Mouse (Mus musculus): ENCODE results near the gene Mrc2. TPM values are rescaled to one million over a fixed set of nuclear protein-coding genes. Genes with fewer than 3 reads are reported as not detected.

The Mrc2 gene
- polyA plus RNA-seq, 1 experiment from 2014 or later, result 0.09 TPM

DNA sequence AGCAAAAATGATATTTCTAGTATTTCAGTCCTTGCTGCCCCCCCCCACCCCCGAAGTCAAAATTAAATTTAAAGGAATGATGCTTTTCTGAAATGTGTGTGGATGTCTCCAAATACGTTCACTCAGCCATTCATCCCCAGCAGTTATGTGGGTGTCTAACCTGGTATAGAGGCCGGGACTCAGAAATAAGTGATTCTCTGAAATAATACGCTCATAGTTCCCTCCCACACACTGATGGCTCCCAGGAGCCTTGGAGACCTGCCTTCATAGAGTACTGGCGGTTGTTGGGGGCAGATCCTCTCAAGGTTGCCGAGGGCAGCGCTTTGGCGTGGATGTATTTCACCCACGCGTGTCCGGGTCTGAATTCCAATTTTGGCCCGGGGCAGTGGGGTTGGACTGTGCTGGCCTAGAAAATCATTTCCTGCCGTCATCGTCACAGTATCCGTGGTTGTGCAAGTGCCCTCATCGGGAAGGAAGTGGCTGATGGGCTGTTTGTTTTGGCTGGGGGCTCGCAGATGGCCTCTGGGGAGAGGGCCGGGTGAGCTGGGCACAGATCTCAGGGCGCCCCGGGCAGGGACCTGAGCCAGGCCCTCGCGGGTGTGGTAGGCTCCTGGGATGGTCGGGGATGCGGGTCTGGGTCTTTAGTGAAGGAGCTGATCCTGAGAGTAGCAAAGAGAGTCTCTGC, 19.0 kb downstream of the Mrc2 start:
- ATAC-seq, result no peak
- CTCF ChIA-PET, result no interaction called here
- in situ Hi-C loops (cut with MboI; ENCODE audit: low pct_unique_long_range_greater_than_20kb), result no loop called here
- no peak for DNase-seq (ENCODE audit: low read depth, low spot score)
- TF ChIP-seq CTCF (IDR thresholded peaks at IDR 0.05), result no peak
- POLR2A ChIA-PET, result no interaction called here
- no peaks in the 10 kb centered on the region for H3K27me3 ChIP-seq

DNA sequence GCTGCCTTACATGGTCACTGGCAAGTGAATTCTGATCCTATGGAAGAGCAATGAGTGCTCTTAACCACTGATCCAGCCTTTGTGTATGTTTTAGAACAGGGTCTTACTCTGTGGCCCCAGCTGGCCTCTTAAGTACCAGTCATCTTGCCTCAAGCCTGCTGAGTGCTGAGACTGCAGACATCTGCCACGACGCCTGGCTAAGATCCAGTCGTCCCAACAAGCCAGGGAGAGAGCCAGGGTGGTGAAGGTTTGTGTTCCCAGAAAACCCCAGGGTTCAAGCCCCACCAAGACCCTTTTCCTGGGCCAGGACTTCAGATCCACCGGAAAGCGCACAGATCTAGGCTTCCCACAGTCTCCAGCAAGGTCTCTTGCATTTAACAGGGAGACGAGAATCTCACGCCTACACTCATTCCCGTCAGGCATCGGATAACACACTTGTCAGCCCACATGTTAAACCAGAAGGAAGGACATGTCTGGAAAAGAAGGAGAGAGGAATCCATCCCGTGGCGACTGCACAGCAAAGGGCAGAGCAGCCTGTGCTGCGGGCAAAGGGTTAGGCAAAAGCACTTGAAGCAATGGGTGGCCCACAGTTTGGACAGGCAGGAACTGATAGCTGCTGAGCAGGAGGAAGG, 20.0 kb downstream of the Mrc2 start:
- ATAC-seq (no peak), DNase-seq (ENCODE audit: low read depth, low spot score) (no peak)
- no peaks in the 10 kb centered on the region for H3K27me3 ChIP-seq
- POLR2A ChIA-PET, result interaction anchor here (0.7 kb wide), 1 partner anchor 131 kb away, joined by 3 read pairs; no protein-coding TSS in a partner anchor
- CTCF ChIA-PET, result interaction anchor here (1.2 kb wide), 1 partner anchor 9 kb away, joined by 3 read pairs; no protein-coding TSS in a partner anchor
- in situ Hi-C loops (cut with MboI; ENCODE audit: low pct_unique_long_range_greater_than_20kb), result no loop called here
- TF ChIP-seq CTCF (IDR thresholded peaks at IDR 0.05), result no peak

DNA sequence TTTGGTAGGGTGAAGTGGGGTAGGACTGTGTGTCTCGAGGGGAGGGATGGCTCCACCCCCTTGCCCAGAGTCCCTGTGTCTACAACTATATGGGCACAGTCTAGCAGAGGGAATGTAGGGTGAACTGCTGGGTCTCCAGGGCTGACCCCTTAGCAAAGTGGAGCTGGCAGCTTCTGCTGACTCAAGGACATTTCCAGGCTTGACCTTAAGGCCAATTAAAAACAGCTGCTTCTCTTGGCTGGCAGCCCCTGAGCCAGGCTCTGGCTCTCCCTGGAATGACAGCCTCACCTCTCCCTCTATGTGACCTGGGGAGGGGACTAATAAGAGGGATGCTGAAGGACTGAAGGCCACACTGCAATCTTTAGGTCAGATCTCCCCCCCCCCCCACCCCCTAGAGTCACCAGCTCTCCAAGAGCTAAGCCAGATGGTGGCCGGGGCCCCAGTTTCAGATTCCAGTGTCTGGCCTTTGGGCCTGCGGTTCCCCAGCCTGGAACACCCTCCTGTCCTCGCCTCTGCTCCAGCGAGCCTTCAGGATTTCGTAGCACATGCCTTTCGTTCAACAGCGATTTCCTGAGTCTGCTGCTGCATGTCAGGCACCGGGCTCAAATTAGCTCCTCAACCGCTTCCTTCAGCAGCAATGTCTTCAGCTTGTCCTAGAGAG, 20.7 kb downstream of the Mrc2 start:
- TF ChIP-seq CTCF (IDR thresholded peaks at IDR 0.05), result no peak
- in situ Hi-C loops (cut with MboI; ENCODE audit: low pct_unique_long_range_greater_than_20kb), result no loop called here
- ChIA-PET CTCF (interaction anchor here (1.2 kb wide), 1 partner anchor 8 kb away, joined by 3 read pairs; no protein-coding TSS in a partner anchor), POLR2A (interaction anchor here (0.7 kb wide), 1 partner anchor 131 kb away, joined by 3 read pairs; no protein-coding TSS in a partner anchor)
- ATAC-seq, result no peak
- DNase-seq (ENCODE audit: low read depth, low spot score), result no peak
- no peaks in the 10 kb centered on the region for H3K27me3 ChIP-seq

DNA sequence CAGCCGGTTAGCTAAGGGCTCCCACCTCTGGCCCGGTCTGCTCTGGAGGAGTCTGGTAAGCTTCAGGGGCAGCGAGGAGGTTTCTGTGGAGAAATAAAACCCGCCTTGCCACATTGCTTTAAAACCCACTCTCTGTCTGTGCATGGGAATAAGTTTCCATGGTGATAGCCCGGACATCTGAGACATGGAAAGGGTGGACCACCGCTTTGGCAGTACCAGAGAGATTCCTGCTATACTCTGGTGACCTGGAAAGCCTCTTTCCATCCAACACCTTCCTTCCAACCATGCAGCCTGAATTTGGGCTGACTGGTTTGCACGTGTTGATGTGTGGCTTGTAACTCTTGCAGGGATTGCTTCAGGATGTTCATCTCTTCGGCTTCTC, 21.2 kb downstream of the Mrc2 start:
- CTCF ChIA-PET, result no interaction called here
- in situ Hi-C loops (cut with MboI; ENCODE audit: low pct_unique_long_range_greater_than_20kb), result no loop called here

DNA sequence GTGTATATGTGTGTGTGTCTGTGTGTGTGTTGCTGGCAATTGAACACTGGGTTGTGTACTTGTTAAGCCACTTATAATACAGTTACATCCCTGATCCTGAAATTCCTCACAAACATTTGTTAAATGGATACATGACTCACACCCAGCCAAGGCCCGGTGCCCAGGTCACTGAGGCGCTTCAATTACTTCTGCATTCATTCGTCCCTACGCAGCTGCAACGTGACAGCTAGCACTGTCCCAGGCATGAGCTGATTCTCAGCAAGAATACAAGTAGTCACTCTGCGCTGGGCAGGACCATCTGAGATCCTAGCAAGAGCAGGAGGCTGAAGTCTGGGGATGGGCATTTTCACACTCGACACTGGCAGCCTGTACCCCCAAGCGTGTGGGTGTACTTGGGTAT, 22.9 kb downstream of the Mrc2 start:
- ChIA-PET POLR2A (no interaction called here), CTCF (no interaction called here)
- H3K27me3 ChIP-seq, result no peaks in the 10 kb centered on the region
- TF ChIP-seq CTCF (IDR thresholded peaks at IDR 0.05), result no peak
- DNase-seq (ENCODE audit: low read depth, low spot score) (peak; percentile 67), ATAC-seq (peak; percentile 91)
- in situ Hi-C loops (cut with MboI; ENCODE audit: low pct_unique_long_range_greater_than_20kb), result no loop called here

More for the DNA sequence above, 21.2 kb downstream of the Mrc2 start:
- no peaks in the 10 kb centered on the region for H3K27me3 ChIP-seq
- TF ChIP-seq CTCF (IDR thresholded peaks at IDR 0.05), result no peak
- no peak for ATAC-seq
- POLR2A ChIA-PET, result no interaction called here
- DNase-seq (ENCODE audit: low read depth, low spot score), result no peak

DNA sequence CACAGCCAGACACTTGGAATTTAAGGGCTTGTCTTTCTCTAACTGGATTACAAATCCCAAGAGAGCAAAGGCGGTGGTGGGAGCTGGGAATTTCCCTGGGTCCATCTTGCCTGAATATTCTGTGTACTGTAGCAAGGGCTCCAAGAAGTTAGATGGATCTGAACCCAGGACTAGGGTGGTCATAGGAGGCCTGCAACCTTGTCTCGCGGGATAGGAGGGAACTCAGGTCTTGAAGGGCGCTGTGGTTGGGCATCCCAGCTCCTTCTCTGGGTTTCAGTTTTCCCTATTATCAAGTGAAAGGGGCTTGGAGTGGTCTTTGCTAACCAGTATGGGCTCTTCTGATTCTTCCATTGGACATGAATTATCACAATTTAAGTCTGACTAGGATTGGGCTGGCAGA, 23.7 kb downstream of the Mrc2 start:
- in situ Hi-C loops (cut with MboI; ENCODE audit: low pct_unique_long_range_greater_than_20kb), result no loop called here
- ChIA-PET CTCF (no interaction called here), POLR2A (no interaction called here)
- TF ChIP-seq CTCF (IDR thresholded peaks at IDR 0.05), result no peak
- DNase-seq (ENCODE audit: low read depth, low spot score) (no peak), ATAC-seq (no peak)
- H3K27me3 ChIP-seq, result no peaks in the 10 kb centered on the region

DNA sequence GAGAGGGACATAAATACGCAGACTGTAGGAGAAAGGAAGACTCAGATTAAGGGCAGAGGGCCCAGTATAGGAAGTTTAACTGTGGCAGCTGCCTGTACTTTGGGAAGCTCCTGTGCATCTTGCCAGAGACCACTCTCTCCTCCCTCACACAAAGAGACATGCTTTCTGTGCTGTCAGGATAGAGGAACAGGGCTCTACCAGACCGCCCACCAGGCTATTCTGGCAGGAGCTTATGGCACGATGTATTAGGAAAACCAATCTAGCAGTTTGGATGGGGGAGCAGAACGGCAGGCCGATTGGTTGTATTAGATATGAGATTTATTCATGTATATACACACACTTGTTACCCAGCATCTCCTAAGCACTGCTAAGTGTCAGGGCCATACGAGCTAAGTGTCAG, 25.3 kb downstream of the Mrc2 start:
- in situ Hi-C loops (cut with MboI; ENCODE audit: low pct_unique_long_range_greater_than_20kb), result no loop called here
- ChIA-PET POLR2A (no interaction called here), CTCF (interaction anchor here (1.0 kb wide), 1 partner anchor 17 kb away, joined by 3 read pairs; no protein-coding TSS in a partner anchor)
- DNase-seq (ENCODE audit: low read depth, low spot score) (no peak), ATAC-seq (no peak)
- H3K27me3 ChIP-seq, result no peaks in the 10 kb centered on the region
- TF ChIP-seq CTCF (IDR thresholded peaks at IDR 0.05), result no peak

DNA sequence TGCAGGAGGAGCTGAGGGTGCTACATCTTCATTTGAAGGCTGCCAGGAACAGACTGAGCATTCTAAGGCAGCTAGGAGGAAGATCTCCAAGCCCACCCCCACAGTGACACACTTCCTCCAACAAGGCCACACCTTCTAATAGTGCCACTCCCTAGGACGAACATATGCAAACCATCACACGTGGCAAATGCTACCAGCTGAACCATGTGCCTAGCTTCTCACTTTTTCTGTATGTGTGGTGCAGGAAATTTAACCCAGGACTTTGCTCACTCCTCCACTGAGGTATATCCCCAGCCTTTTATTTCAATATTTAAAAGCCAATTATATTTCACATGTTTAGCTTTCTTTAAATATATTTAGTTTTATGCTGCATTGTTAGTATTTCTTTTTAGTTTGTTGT, 28.6 kb downstream of the Mrc2 start:
- TF ChIP-seq CTCF (IDR thresholded peaks at IDR 0.05), result no peak
- ChIA-PET CTCF (interaction anchor here (1.1 kb wide), 1 partner anchor 8 kb away, joined by 3 read pairs; no protein-coding TSS in a partner anchor), POLR2A (no interaction called here)
- DNase-seq (ENCODE audit: low read depth, low spot score) (no peak), ATAC-seq (no peak)
- no peaks in the 10 kb centered on the region for H3K27me3 ChIP-seq
- in situ Hi-C loops (cut with MboI; ENCODE audit: low pct_unique_long_range_greater_than_20kb), result no loop called here

DNA sequence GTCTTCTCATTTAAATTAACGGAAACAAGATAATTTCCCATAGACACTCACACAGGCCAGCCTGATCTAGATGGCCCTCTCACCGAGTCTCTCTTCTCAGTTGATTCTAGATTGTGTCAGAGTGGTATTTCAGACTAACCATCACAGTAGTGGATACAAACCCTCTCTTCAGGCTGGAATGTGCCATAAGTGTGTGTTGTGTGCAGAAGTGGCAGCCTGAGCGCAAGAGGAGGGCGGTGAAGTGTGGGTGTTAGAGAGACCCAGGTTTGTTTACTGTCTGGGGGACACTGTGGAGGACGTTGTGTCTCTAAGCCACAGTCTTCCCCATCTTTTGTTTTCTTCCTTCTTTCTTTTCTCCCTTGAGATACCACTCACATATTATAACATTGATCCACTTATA, 31.1 kb downstream of the Mrc2 start:
- ATAC-seq (no peak), DNase-seq (ENCODE audit: low read depth, low spot score) (no peak)
- no peak for TF ChIP-seq CTCF (IDR thresholded peaks at IDR 0.05)
- in situ Hi-C loops (cut with MboI; ENCODE audit: low pct_unique_long_range_greater_than_20kb), result no loop called here
- CTCF ChIA-PET, result no interaction called here
- POLR2A ChIA-PET, result no interaction called here
- H3K27me3 ChIP-seq, result no peaks in the 10 kb centered on the region

DNA sequence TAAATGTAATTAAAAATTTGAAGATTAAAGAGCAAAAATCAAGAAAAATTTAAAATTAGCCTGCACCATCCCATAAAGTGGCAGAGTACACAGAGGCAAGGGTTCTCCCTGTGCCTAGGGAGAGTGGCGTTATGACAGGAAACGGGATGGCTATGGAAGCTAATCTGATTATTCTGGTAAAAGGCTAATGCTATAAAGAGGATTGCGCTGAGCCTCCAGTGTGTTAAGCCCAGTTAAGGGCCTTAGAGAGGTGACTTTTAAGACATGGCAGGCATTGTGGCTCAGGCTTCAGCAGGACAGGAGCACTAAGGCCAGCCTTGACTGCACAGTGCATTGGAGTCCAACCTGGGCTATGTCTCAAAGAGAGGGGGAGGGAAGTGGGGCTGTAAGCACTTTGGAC, 34.7 kb downstream of the Mrc2 start:
- no peaks in the 10 kb centered on the region for H3K27me3 ChIP-seq
- in situ Hi-C loops (cut with MboI; ENCODE audit: low pct_unique_long_range_greater_than_20kb), result loop anchor here (25.0 kb wide), 1 partner anchor 685 kb away; the partner anchor contains the start of gene Kcnh6
- POLR2A ChIA-PET, result no interaction called here
- DNase-seq (ENCODE audit: low read depth, low spot score), result no peak
- TF ChIP-seq CTCF (IDR thresholded peaks at IDR 0.05), result no peak
- ATAC-seq, result no peak
- CTCF ChIA-PET, result no interaction called here

DNA sequence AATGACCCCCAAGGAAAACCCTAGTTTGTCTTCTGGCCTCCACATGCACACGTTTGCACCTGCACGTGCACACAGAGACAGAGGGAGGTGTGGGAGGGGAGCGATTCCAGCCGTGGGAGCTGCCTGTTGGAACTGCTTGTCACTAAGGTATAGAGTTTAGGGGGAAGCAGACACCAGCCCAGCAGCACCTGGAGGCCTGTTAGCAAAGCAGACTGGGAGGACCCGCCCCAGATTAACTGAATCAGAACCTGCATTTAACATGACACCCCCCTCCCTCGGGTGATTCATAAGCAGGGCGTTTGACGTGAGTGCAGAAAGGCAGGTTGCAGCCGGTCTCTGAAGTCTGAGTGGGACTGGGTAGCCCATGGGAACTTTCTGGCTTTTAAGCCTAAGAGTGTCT, 37.5 kb downstream of the Mrc2 start:
- POLR2A ChIA-PET, result no interaction called here
- ATAC-seq (no peak), DNase-seq (ENCODE audit: low read depth, low spot score) (no peak)
- in situ Hi-C loops (cut with MboI; ENCODE audit: low pct_unique_long_range_greater_than_20kb), result loop anchor here (25.0 kb wide), 1 partner anchor 682 kb away; the partner anchor contains the start of gene Kcnh6
- no peaks in the 10 kb centered on the region for H3K27me3 ChIP-seq
- CTCF ChIA-PET, result no interaction called here
- TF ChIP-seq CTCF (IDR thresholded peaks at IDR 0.05), result no peak
